Mouse (Mus musculus): ENCODE results near the gene Irgc1. TPM values are rescaled to one million over a fixed set of nuclear protein-coding genes. Genes with fewer than 3 reads are reported as not detected.

Gene Irgc1
- total and polyA plus RNA-seq, 2 experiments from 2014 or later, result not detected

DNA sequence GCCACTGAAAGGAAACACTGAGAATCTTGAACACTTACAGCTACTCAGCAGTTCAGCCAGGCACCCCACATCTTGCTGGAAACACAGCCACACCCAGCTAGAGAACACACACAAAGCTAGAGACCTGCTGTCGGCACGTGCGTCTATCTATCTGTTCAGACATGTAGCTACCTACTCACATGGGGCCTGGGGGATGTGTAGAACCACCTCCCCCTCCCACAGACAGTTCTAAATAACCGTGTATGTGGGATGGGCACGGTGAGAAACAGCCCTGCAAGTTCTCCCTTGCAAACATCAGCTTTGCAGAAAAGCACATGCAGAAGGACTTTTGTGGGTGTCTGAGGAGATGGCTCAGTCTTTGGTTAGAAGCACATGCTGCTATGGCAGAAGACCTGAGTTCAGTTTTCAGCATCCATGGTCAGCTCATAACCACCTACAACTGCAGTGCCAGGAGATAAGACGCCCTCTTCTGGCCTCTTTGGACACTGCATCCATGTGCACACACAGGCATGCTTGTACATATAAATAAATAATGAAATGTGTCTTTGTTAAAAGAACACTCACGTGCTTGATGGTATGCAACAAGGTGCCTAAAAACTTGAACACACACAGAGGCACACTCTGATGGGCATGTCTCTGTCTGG is 5.3 kb downstream of the Irgc1 start:
- H3K27me3 ChIP-seq (ENCODE audit: insufficient read depth, low read length), result no peaks in the 10 kb centered on the region
- peak; percentile 26; the same call in 1 of the 2 replicates for TF ChIP-seq CTCF (IDR thresholded peaks at IDR 0.05)
- ATAC-seq (ENCODE audit: low FRiP score) (no peak), DNase-seq (ENCODE audit: low spot score) (no peak)
- no peaks in the 10 kb centered on the region for H3K4me1 ChIP-seq (ENCODE audit: insufficient read depth, low read length)
- H3K36me3 ChIP-seq (ENCODE audit: insufficient read depth, low read length), result no peaks in the 10 kb centered on the region
- H3K27ac ChIP-seq (ENCODE audit: low read depth, low read length), result no peak overlapping the region
- H3K9me3 ChIP-seq (ENCODE audit: low read length), result no peaks in the 10 kb centered on the region
- WGBS, result 76% methylated on average over 7 of the region's 7 CpGs
- H3K4me3 ChIP-seq (ENCODE audit: low read depth, low read length), result no peak overlapping the region
- no peak overlapping the region for H3K9ac ChIP-seq (replicated peaks; ENCODE audit: low read length, poor library complexity, severe bottlenecking)
- H3K4me2 ChIP-seq (ENCODE audit: low read depth, low read length, poor library complexity, severe bottlenecking), result no peak overlapping the region

DNA sequence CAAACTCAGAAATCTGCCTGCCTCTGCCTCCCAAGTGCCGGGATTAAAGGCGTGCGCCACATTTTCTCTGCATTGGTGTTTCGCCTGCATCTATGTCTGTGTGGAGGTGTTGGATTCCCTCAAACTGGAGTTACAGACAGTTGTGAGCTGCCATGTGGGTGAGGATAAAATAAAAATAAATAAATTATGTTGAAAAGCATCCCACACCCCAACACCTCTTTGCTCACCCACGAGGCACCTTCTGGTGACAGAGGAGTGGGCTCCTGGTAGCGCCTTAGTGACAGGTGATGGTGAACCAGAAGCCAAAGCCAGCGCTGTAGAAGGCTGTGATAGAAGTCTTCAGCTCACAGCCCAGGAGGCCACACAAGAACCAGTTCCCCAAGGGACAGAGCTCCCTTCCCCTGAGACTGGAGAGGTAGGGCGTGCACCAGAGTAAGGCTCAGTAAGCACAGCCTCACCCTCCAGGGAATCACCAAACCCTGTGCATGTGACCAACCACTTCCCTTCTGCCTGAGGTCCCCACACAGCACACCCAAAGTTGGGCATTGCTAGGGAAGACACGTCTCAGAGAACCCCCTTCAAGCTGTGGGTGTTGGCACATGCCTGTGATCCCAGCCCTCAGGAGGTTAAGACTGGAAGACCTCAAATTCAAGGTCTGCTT is 6.7 kb downstream of the Irgc1 start:
- H3K27ac ChIP-seq (ENCODE audit: low read depth, low read length), result no peak overlapping the region
- no peaks in the 10 kb centered on the region for H3K4me1 ChIP-seq (ENCODE audit: insufficient read depth, low read length)
- no peak for TF ChIP-seq CTCF (IDR thresholded peaks at IDR 0.05)
- H3K36me3 ChIP-seq (ENCODE audit: insufficient read depth, low read length), result no peaks in the 10 kb centered on the region
- H3K4me2 ChIP-seq (ENCODE audit: low read depth, low read length, poor library complexity, severe bottlenecking), result no peak overlapping the region
- DNase-seq (ENCODE audit: low spot score) (no peak), ATAC-seq (ENCODE audit: low FRiP score) (no peak)
- no peak overlapping the region for H3K9ac ChIP-seq (replicated peaks; ENCODE audit: low read length, poor library complexity, severe bottlenecking)
- WGBS, result 93% methylated on average over 9 of the region's 9 CpGs
- H3K27me3 ChIP-seq (ENCODE audit: insufficient read depth, low read length), result no peaks in the 10 kb centered on the region
- no peaks in the 10 kb centered on the region for H3K9me3 ChIP-seq (ENCODE audit: low read length)
- no peak overlapping the region for H3K4me3 ChIP-seq (ENCODE audit: low read depth, low read length)

DNA sequence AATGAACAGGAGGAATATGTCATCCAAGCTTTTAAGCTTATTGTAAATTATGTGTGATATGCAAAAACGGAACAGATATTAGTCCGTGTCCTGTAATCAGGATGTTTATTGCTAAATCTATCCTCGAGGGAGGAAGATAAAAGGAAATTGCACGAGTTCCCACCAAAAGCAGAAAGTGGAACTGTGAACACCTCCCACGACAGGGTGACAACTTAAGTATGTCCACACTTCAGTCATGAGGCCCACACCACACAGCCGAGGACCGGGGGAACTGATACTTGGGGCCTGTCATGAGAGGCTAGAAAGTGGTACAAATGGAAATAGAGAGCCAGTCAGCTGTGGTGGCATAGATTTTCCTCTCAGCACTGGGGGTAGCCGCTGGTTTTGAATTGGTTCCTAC is 9.8 kb downstream of the Irgc1 start:
- Histone ChIP-seq H3K9me3 (ENCODE audit: low read length) (no peaks in the 10 kb centered on the region), H3K9ac (replicated peaks; ENCODE audit: low read length, poor library complexity, severe bottlenecking) (no peak overlapping the region), H3K36me3 (ENCODE audit: insufficient read depth, low read length) (no peaks in the 10 kb centered on the region), H3K4me1 (ENCODE audit: insufficient read depth, low read length) (no peaks in the 10 kb centered on the region), H3K27me3 (ENCODE audit: insufficient read depth, low read length) (no peaks in the 10 kb centered on the region), H3K4me3 (ENCODE audit: low read depth, low read length) (no peak overlapping the region), H3K4me2 (ENCODE audit: low read depth, low read length, poor library complexity, severe bottlenecking) (no peak overlapping the region), H3K27ac (ENCODE audit: low read depth, low read length) (no peak overlapping the region)
- no peak for TF ChIP-seq CTCF (IDR thresholded peaks at IDR 0.05)
- 77% methylated on average over 8 of the region's 8 CpGs for WGBS
- no peak for DNase-seq (ENCODE audit: low spot score)
- no peak for ATAC-seq (ENCODE audit: low FRiP score)

DNA sequence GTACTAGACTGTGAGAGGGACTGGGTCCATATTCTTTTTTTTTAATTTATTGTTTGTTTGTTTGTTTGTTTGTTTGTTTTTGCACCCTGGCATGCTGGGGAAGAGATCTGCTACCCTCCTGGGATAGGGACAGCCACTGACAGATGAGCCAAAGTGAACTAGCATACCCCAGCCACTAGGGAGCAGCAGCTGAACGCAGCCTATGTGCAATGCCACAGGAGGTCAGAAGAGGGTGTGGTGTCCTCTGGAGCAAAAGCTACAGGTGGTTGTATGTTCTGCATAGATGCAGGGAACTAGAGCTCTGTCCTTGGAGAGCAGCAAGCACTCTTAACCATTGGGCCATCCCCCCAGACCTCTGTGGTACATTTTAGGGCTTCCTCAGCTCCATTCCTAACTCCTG is 10.3 kb downstream of the Irgc1 start:
- Histone ChIP-seq H3K4me3 (ENCODE audit: low read depth, low read length) (no peak overlapping the region), H3K9ac (replicated peaks; ENCODE audit: low read length, poor library complexity, severe bottlenecking) (no peak overlapping the region), H3K36me3 (ENCODE audit: insufficient read depth, low read length) (no peaks in the 10 kb centered on the region), H3K27ac (ENCODE audit: low read depth, low read length) (no peak overlapping the region), H3K4me1 (ENCODE audit: insufficient read depth, low read length) (no peaks in the 10 kb centered on the region), H3K4me2 (ENCODE audit: low read depth, low read length, poor library complexity, severe bottlenecking) (no peak overlapping the region), H3K27me3 (ENCODE audit: insufficient read depth, low read length) (no peaks in the 10 kb centered on the region), H3K9me3 (ENCODE audit: low read length) (no peaks in the 10 kb centered on the region)
- ATAC-seq (ENCODE audit: low FRiP score) (no peak), DNase-seq (ENCODE audit: low spot score) (peak; percentile 66)
- peak; percentile 82 for TF ChIP-seq CTCF (IDR thresholded peaks at IDR 0.05)
- WGBS, result 14% methylated on average over 1 of the region's 1 CpGs

DNA sequence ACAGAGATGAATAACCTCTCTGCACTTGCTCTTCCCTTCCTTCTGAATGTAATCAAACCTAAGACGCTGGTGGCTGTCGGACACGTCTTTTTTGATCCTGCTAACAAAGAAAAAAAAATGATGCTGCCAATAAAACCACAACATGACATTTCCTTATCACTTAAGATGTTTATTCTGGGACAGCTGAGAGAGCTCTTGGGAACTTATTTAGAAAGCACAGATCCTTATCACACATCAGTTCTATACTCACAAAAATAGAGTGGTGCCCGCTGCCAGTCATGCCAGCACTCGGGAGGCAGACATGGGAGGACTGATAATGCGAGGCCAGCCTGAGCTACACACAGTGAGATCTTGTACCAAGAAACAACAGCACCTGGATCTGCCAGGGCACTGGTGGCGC is 12.2 kb downstream of the Irgc1 start:
- Histone ChIP-seq H3K9me3 (ENCODE audit: low read length) (no peaks in the 10 kb centered on the region), H3K4me1 (ENCODE audit: insufficient read depth, low read length) (no peaks in the 10 kb centered on the region), H3K9ac (replicated peaks; ENCODE audit: low read length, poor library complexity, severe bottlenecking) (no peak overlapping the region), H3K4me3 (ENCODE audit: low read depth, low read length) (no peak overlapping the region), H3K27ac (ENCODE audit: low read depth, low read length) (no peak overlapping the region), H3K27me3 (ENCODE audit: insufficient read depth, low read length) (no peaks in the 10 kb centered on the region), H3K4me2 (ENCODE audit: low read depth, low read length, poor library complexity, severe bottlenecking) (no peak overlapping the region), H3K36me3 (ENCODE audit: insufficient read depth, low read length) (no peaks in the 10 kb centered on the region)
- DNase-seq (ENCODE audit: low spot score) (no peak), ATAC-seq (ENCODE audit: low FRiP score) (no peak)
- no peak for TF ChIP-seq CTCF (IDR thresholded peaks at IDR 0.05)
- WGBS, result 73% methylated on average over 7 of the region's 7 CpGs

DNA sequence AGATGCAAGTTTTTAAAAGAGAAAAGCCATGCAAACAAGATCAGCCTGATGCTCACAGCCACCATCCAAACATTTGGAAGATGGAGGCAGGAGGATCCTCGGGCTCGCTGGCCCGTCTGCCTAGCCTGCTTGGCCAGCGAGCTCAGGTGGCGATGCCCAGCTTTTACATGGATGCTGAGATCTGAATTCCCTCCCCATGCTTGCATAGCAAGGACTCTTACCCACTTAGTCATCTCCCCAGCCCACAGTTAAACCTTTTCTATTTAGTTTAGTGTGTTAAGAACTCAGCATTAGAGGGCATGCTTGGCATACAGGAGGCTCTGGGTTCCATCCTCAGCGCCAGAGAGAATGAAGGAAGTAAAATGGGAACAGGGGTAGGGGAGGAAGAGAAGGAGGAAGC is 12.9 kb downstream of the Irgc1 start:
- DNase-seq (ENCODE audit: low spot score) (no peak), ATAC-seq (ENCODE audit: low FRiP score) (no peak)
- H3K36me3 ChIP-seq (ENCODE audit: insufficient read depth, low read length), result no peaks in the 10 kb centered on the region
- H3K4me2 ChIP-seq (ENCODE audit: low read depth, low read length, poor library complexity, severe bottlenecking), result no peak overlapping the region
- no peaks in the 10 kb centered on the region for H3K9me3 ChIP-seq (ENCODE audit: low read length)
- no peak overlapping the region for H3K9ac ChIP-seq (replicated peaks; ENCODE audit: low read length, poor library complexity, severe bottlenecking)
- no peak overlapping the region for H3K4me3 ChIP-seq (ENCODE audit: low read depth, low read length)
- no peaks in the 10 kb centered on the region for H3K4me1 ChIP-seq (ENCODE audit: insufficient read depth, low read length)
- TF ChIP-seq CTCF (IDR thresholded peaks at IDR 0.05), result no peak
- H3K27me3 ChIP-seq (ENCODE audit: insufficient read depth, low read length), result no peaks in the 10 kb centered on the region
- no peak overlapping the region for H3K27ac ChIP-seq (ENCODE audit: low read depth, low read length)
- WGBS, result 85% methylated on average over 6 of the region's 6 CpGs

All from midbrain, postnatal 0 days (tissue).